Mouse (Mus musculus) forebrain, postnatal 0 days (tissue): ENCODE results near the gene Ddx20. TPM values are rescaled to one million over a fixed set of nuclear protein-coding genes. Genes with fewer than 3 reads are reported as not detected.

Experiments
- ATAC-seq: fragments of 200-750 bp; cut with Nextera tagmentation; 2 replicates; pipeline ENCODE4 v1.8.0; 2017; ENCODE audit warnings: mild to moderate bottlenecking, moderate library complexity
- DNase-seq: peaks from one replicate; pipeline ENCODE4 v3.0.0-alpha.2; 2015
- H3K27ac ChIP-seq: fragments of 300-500 bp; sonication (generic); 2 replicates; pipeline ENCODE4 v1.5.1; 2014; ENCODE audit warnings: low read depth, mild to moderate bottlenecking, antibody characterized with exemption, low read length, moderate library complexity, mixed read lengths
- H3K27me3 ChIP-seq: fragments of 300-500 bp; sonication (generic); 2 replicates; pipeline ENCODE4 v1.6.1; 2014; ENCODE audit warnings: mild to moderate bottlenecking, low read length, mixed read lengths; ENCODE audit not compliant: insufficient read depth
- H3K36me3 ChIP-seq: fragments of 300-500 bp; sonication (generic); 2 replicates; pipeline ENCODE4 v1.6.1; 2014; ENCODE audit warnings: mild to moderate bottlenecking, moderate library complexity; ENCODE audit not compliant: insufficient read depth
- H3K4me1 ChIP-seq: fragments of 300-500 bp; sonication (generic); 2 replicates; pipeline ENCODE4 v1.6.1; 2014; ENCODE audit warnings: antibody characterized with exemption; ENCODE audit not compliant: insufficient read depth
- H3K4me2 ChIP-seq: fragments of 300-500 bp; sonication (generic); 2 replicates; pipeline ENCODE4 v1.6.1; 2014; ENCODE audit warnings: low read depth, mild to moderate bottlenecking, moderate library complexity
- H3K4me3 ChIP-seq: fragments of 300-500 bp; sonication (generic); 2 replicates; pipeline ENCODE4 v1.5.1; 2014; ENCODE audit warnings: low read depth, low read length, mixed read lengths
- H3K9ac ChIP-seq: fragments of 300-500 bp; sonication (generic); 2 replicates; pipeline ENCODE4 v1.6.1; 2014; ENCODE audit warnings: mild to moderate bottlenecking
- H3K9me3 ChIP-seq: fragments of 300-500 bp; sonication (generic); 2 replicates; pipeline ENCODE4 v1.6.1; 2016; ENCODE audit warnings: low read length
- CTCF ChIP-seq: sonication (generic); IDR thresholded peaks from 2 replicates; pipeline ENCODE4 v1.5.1; 2016; ENCODE audit warnings: antibody characterized with exemption, control low read depth, low read depth
- WGBS: fragments of 180-500 bp; shearing (Covaris S2); extraction: QIAGEN DNeasy Blood & Tissue Kit; methylation state at CpG from one replicate; pipeline ENCODE4 v1.1.7; 2014; 5-methylcytosine and 5-hydroxymethylcytosine counted together
- polyA plus RNA-seq: library from polyadenylated mRNA; unstranded; fragments of >200 nt; fragmentation: Nextera tagmentation; extraction: Ambion mirVana; gene quantifications from 2 replicates; pipeline ENCODE4 v1.2.1, GENCODE M21; 2015
- total RNA-seq: library from RNA; depleted of rRNA; stranded (reverse); fragments of >200 nt; gene quantifications from 2 replicates; pipeline ENCODE4 v1.2.3, GENCODE M21; 2014; rRNA removed

Gene Ddx20
- total and polyA plus RNA-seq, 2 experiments from 2014 or later, result 18.1 to 24.2 TPM

DNA sequence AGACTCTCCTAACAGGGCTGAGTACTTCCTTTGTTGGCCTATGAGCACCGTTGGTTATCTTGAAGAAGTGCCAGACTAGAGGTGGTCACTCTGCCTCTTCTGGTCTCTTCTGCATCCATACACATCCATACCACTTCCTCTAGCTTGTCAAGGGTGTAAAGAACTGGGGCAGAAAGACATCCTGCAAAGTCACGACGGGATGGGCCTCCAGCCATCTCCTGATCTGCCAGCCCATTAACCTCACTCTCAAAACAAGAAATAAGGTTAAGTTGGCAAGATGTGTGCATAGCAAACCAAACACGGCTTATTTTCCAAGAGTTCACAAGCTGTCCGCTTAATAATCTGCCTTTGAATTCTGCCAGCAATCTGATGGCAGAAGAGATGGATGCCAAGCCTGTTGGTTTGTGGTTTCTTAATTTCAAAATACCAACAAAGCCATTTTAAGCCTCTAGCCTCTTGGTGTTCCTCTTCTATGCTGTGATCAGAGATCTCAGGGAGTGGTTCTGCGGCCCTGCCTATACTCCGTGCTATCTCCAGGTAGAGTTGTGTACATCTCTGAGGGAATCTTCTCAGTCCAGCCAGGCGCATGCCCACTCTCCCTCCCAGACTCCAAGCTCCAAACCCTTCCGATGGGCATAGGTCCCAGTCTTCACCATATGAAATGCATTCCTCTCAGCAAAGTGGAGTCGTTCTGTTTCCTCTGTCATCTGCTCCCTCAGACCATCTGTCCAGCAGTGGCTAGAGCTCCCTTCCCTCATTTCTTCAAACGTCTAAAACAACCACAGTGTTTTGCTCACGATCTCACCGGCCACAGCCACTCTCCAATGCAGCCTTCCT is 33.6 kb downstream of the Ddx20 start:
- TF ChIP-seq CTCF, result no peak
- H3K9ac ChIP-seq, result no peak overlapping the region
- H3K27me3 ChIP-seq, result no peaks in the 10 kb centered on the region
- peak; percentile 74 for ATAC-seq
- no peaks in the 10 kb centered on the region for H3K36me3 ChIP-seq
- no peaks in the 10 kb centered on the region for H3K4me1 ChIP-seq
- 66% methylated on average over 13 of the region's 13 CpGs for WGBS
- no peak overlapping the region for H3K4me2 ChIP-seq
- no peaks in the 10 kb centered on the region for H3K9me3 ChIP-seq
- H3K4me3 ChIP-seq, result no peak overlapping the region
- no peak overlapping the region for H3K27ac ChIP-seq
- DNase-seq, result peak; percentile 38

GRCm38 (mm10) chr3:105648889-105649567 is 38.3 kb downstream of the Ddx20 start:
- no peaks in the 10 kb centered on the region for H3K4me1 ChIP-seq
- no peak for DNase-seq
- 54% methylated on average over 8 of the region's 8 CpGs for WGBS
- H3K4me3 ChIP-seq, result no peak overlapping the region
- H3K9ac ChIP-seq, result no peak overlapping the region
- H3K27me3 ChIP-seq, result no peaks in the 10 kb centered on the region
- no peak; the same call in 1 of the 2 replicates for ATAC-seq
- H3K9me3 ChIP-seq, result no peaks in the 10 kb centered on the region
- H3K4me2 ChIP-seq, result no peak overlapping the region
- no peak overlapping the region for H3K27ac ChIP-seq
- H3K36me3 ChIP-seq, result no peaks in the 10 kb centered on the region
- TF ChIP-seq CTCF, result 0 out of 2 replicates have a peak, but pooled peaks have one; percentile 11

DNA sequence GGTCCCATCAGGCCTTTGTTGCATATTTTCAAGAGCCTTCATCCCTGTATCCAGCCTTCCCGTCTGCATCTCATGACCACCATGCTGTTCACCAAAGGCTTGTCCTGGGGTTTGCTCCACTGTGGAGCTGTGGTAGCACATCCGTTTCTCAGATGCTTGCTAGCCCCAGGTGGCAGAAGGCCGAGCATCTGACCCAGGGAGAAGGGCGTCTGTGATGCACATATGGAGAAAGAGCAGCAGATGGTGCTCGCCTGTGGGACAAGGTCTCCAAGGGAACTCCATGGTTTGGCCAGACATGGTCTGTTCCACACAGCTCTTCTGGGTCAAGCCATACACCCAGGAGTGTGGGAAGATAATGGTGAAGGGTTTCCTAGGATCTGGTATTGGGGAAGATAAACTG is 43.8 kb downstream of the Ddx20 start:
- H3K27ac ChIP-seq, result no peak overlapping the region
- no peak overlapping the region for H3K4me2 ChIP-seq
- H3K4me3 ChIP-seq, result no peak overlapping the region
- no peaks in the 10 kb centered on the region for H3K27me3 ChIP-seq
- H3K4me1 ChIP-seq, result no peaks in the 10 kb centered on the region
- TF ChIP-seq CTCF, result no peak
- 80% methylated on average over 5 of the region's 5 CpGs for WGBS
- ATAC-seq (no peak), DNase-seq (no peak)
- H3K9me3 ChIP-seq, result no peaks in the 10 kb centered on the region
- no peak overlapping the region for H3K9ac ChIP-seq
- no peaks in the 10 kb centered on the region for H3K36me3 ChIP-seq

GRCm38 (mm10) chr3:105642186-105642585 is 45.2 kb downstream of the Ddx20 start:
- TF ChIP-seq CTCF, result peak; percentile 57
- DNase-seq (peak; percentile 57), ATAC-seq (no peak)
- H3K4me2 ChIP-seq, result no peak overlapping the region
- H3K9ac ChIP-seq, result no peak overlapping the region
- H3K27ac ChIP-seq, result no peak overlapping the region
- H3K36me3 ChIP-seq, result no peaks in the 10 kb centered on the region
- no peaks in the 10 kb centered on the region for H3K9me3 ChIP-seq
- 41% methylated on average over 1 of the region's 1 CpGs for WGBS
- H3K4me1 ChIP-seq, result no peaks in the 10 kb centered on the region
- no peak overlapping the region for H3K4me3 ChIP-seq
- no peaks in the 10 kb centered on the region for H3K27me3 ChIP-seq

DNA sequence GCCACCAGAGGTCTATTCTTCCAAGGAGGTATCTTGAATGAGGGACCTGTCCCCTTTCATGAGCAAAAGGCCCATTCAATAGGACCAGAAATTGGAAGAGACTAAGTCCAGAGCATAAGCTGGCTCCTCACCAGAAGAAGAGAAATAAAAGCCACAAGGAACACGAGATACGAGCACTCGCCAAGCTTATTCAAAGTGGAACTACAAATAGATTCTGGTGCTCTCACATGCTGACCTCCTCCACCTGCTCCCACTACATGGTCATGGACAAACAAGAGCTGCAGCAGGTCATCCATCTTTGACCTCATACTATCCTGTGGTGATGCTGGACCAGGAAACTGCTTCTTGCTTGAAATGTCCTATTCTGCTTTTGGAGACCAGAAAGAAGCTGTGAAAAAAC is 54.4 kb downstream of the Ddx20 start:
- H3K36me3 ChIP-seq, result no peaks in the 10 kb centered on the region
- ATAC-seq, result no peak
- no peak for DNase-seq
- 50% methylated on average over 3 of the region's 3 CpGs for WGBS
- no peak overlapping the region for H3K4me2 ChIP-seq
- no peaks in the 10 kb centered on the region for H3K9me3 ChIP-seq
- H3K27ac ChIP-seq, result no peak overlapping the region
- no peak for TF ChIP-seq CTCF
- no peaks in the 10 kb centered on the region for H3K27me3 ChIP-seq
- H3K4me1 ChIP-seq, result no peaks in the 10 kb centered on the region; the same call in 1 of the 2 replicates
- no peak overlapping the region for H3K4me3 ChIP-seq
- no peak overlapping the region for H3K9ac ChIP-seq

DNA sequence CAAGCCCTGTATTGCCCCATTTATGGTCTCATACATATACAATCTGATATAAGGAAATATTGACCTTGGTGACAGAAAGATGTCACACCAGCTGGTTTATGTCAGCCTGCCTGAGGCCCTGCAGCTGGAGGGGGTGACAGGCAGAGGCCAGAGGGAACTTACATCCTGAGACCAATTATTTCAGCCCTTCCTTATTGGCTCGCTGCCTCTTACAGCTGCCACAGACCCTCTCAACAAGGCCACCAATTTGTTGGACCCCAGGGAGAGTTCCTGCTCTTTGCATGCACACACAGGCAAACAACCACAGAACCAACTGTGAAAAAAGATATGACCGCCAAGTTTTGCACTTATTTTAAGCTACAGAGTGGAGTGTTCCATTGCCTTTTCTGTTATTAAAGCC is 55.1 kb downstream of the Ddx20 start:
- Histone ChIP-seq H3K4me2 (no peak overlapping the region), H3K9me3 (no peaks in the 10 kb centered on the region), H3K9ac (no peak overlapping the region), H3K27ac (no peak overlapping the region), H3K27me3 (no peaks in the 10 kb centered on the region), H3K4me1 (no peaks in the 10 kb centered on the region; the same call in 1 of the 2 replicates), H3K36me3 (no peaks in the 10 kb centered on the region), H3K4me3 (no peak overlapping the region)
- DNase-seq, result no peak
- TF ChIP-seq CTCF, result no peak
- no peak for ATAC-seq
- whole genome bisulfite sequencing, result 54% methylated on average over 2 of the region's 2 CpGs

Other genes starting within 250 kb of the Ddx20 start
- gene Kcnd3, start 235.2 kb downstream of the Ddx20 start, total RNA-seq, result 34.8 and 48.9 TPM in 2 replicates
- gene Kcnd3, start 235.2 kb downstream of the Ddx20 start, polyA plus RNA-seq, result 4.4 and 7.5 TPM in 2 replicates
- gene Inka2, start 17.0 kb upstream of the Ddx20 start, total RNA-seq, result 6.9 and 7.2 TPM in 2 replicates
- 1.1 and 4.2 TPM in 2 replicates for gene Inka2, start 17.0 kb upstream of the Ddx20 start, polyA plus RNA-seq
- 36.4 and 37.5 TPM in 2 replicates for gene Rap1a, start 113.8 kb upstream of the Ddx20 start, total RNA-seq
- 60.7 and 70.5 TPM in 2 replicates for gene Rap1a, start 113.8 kb upstream of the Ddx20 start, polyA plus RNA-seq
- gene Adora3, start 183.3 kb upstream of the Ddx20 start, total RNA-seq, result 0.14 and 0.23 TPM in 2 replicates
- 0.31 and 0.35 TPM in 2 replicates for gene Adora3, start 183.3 kb upstream of the Ddx20 start, polyA plus RNA-seq
- 1.4 TPM in 1 of 2 replicates, not detected in the other for gene Tmigd3, start 183.3 kb upstream of the Ddx20 start, total RNA-seq
- gene Tmigd3, start 183.3 kb upstream of the Ddx20 start, polyA plus RNA-seq, result 0.21 TPM in 1 of 2 replicates, not detected in the other
- gene I830077J02Rik, start 245.1 kb upstream of the Ddx20 start, total RNA-seq, result 0.19 and 0.23 TPM in 2 replicates
- gene I830077J02Rik, start 245.1 kb upstream of the Ddx20 start, polyA plus RNA-seq, result 0.22 and 0.35 TPM in 2 replicates